Mouse (Mus musculus): ENCODE measurements around the gene Pofut2. TPM values are rescaled to one million over a fixed set of nuclear protein-coding genes. Genes with fewer than 3 reads are reported as not detected.

Gene Pofut2
- polyA plus RNA-seq, 1 experiment: 45.9 TPM

GRCm38 (mm10) chr10:77214586-77214985, 44.4 kb upstream of the Pofut2 start:
- Histone ChIP-seq H3K36me3 (ENCODE audit: control insufficient read depth, insufficient read depth, low read length) (no peaks in the 10 kb centered on the region), H3K4me1 (ENCODE audit: control insufficient read depth, insufficient read depth, low read length) (peaks cover 38% of the 10 kb centered on the region), H3K27me3 (replicated peaks; ENCODE audit: control insufficient read depth, insufficient read depth, low read length) (no peaks in the 10 kb centered on the region), H3K27ac (ENCODE audit: insufficient read depth, low read depth, low read length) (peak overlapping the region; percentile 77), H3K4me3 (ENCODE audit: insufficient read depth, low read depth, low read length) (no peak overlapping the region)
- 38% methylated on average over 8 of the region's 8 CpGs for WGBS
- peak; percentile 82 for DNase-seq
- no peak for TF ChIP-seq CTCF (conservative IDR thresholded peaks at IDR 0.05; ENCODE audit: insufficient read depth, insufficient read length, low read depth, low read length)
- no peak for TF ChIP-seq POLR2A (IDR thresholded peaks at IDR 0.05; ENCODE audit: low read depth, low read length)

GRCm38 (mm10) chr10:77215641-77216040, 43.4 kb upstream of the Pofut2 start:
- 67% methylated on average over 4 of the region's 4 CpGs for WGBS
- H3K36me3 ChIP-seq (ENCODE audit: control insufficient read depth, insufficient read depth, low read length): no peaks in the 10 kb centered on the region
- TF ChIP-seq CTCF (conservative IDR thresholded peaks at IDR 0.05; ENCODE audit: insufficient read depth, insufficient read length, low read depth, low read length): no peak
- no peak for TF ChIP-seq POLR2A (IDR thresholded peaks at IDR 0.05; ENCODE audit: low read depth, low read length)
- DNase-seq: no peak
- no peaks in the 10 kb centered on the region for H3K27me3 ChIP-seq (replicated peaks; ENCODE audit: control insufficient read depth, insufficient read depth, low read length)
- peaks cover 32% of the 10 kb centered on the region for H3K4me1 ChIP-seq (ENCODE audit: control insufficient read depth, insufficient read depth, low read length)
- peak overlapping the region; percentile 13; the same call in 1 of the 2 replicates for H3K27ac ChIP-seq (ENCODE audit: insufficient read depth, low read depth, low read length)
- H3K4me3 ChIP-seq (ENCODE audit: insufficient read depth, low read depth, low read length): no peak overlapping the region

GRCm38 (mm10) chr10:77216313-77216712, 42.7 kb upstream of the Pofut2 start:
- no peak for DNase-seq

GRCm38 (mm10) chr10:77217155-77217731, 41.8 kb upstream of the Pofut2 start:
- Histone ChIP-seq H3K4me1 (ENCODE audit: control insufficient read depth, insufficient read depth, low read length) (peaks cover 27% of the 10 kb centered on the region), H3K27ac (ENCODE audit: insufficient read depth, low read depth, low read length) (no peak overlapping the region), H3K4me3 (ENCODE audit: insufficient read depth, low read depth, low read length) (no peak overlapping the region), H3K27me3 (replicated peaks; ENCODE audit: control insufficient read depth, insufficient read depth, low read length) (no peaks in the 10 kb centered on the region), H3K36me3 (ENCODE audit: control insufficient read depth, insufficient read depth, low read length) (no peaks in the 10 kb centered on the region)
- WGBS: 51% methylated on average over 6 of the region's 6 CpGs
- DNase-seq: peak; percentile 43
- no peak for TF ChIP-seq POLR2A (IDR thresholded peaks at IDR 0.05; ENCODE audit: low read depth, low read length)
- TF ChIP-seq CTCF (conservative IDR thresholded peaks at IDR 0.05; ENCODE audit: insufficient read depth, insufficient read length, low read depth, low read length): no peak

More at GRCm38 (mm10) chr10:77216313-77216712, 42.7 kb upstream of the Pofut2 start:
- H3K27me3 ChIP-seq (replicated peaks; ENCODE audit: control insufficient read depth, insufficient read depth, low read length): no peaks in the 10 kb centered on the region
- WGBS: 77% methylated on average over 2 of the region's 2 CpGs
- H3K4me1 ChIP-seq (ENCODE audit: control insufficient read depth, insufficient read depth, low read length): peaks cover 32% of the 10 kb centered on the region
- no peak overlapping the region for H3K4me3 ChIP-seq (ENCODE audit: insufficient read depth, low read depth, low read length)
- no peaks in the 10 kb centered on the region for H3K36me3 ChIP-seq (ENCODE audit: control insufficient read depth, insufficient read depth, low read length)
- no peak overlapping the region for H3K27ac ChIP-seq (ENCODE audit: insufficient read depth, low read depth, low read length)
- TF ChIP-seq CTCF (conservative IDR thresholded peaks at IDR 0.05; ENCODE audit: insufficient read depth, insufficient read length, low read depth, low read length) (no peak), POLR2A (IDR thresholded peaks at IDR 0.05; ENCODE audit: low read depth, low read length) (no peak)

GRCm38 (mm10) chr10:77218059-77218458, 41.0 kb upstream of the Pofut2 start:
- no peak for DNase-seq
- peaks cover 24% of the 10 kb centered on the region for H3K4me1 ChIP-seq (ENCODE audit: control insufficient read depth, insufficient read depth, low read length)
- no peak overlapping the region for H3K4me3 ChIP-seq (ENCODE audit: insufficient read depth, low read depth, low read length)
- H3K27me3 ChIP-seq (replicated peaks; ENCODE audit: control insufficient read depth, insufficient read depth, low read length): no peaks in the 10 kb centered on the region
- 90% methylated on average over 4 of the region's 4 CpGs for WGBS
- TF ChIP-seq POLR2A (IDR thresholded peaks at IDR 0.05; ENCODE audit: low read depth, low read length) (no peak), CTCF (conservative IDR thresholded peaks at IDR 0.05; ENCODE audit: insufficient read depth, insufficient read length, low read depth, low read length) (no peak)
- H3K36me3 ChIP-seq (ENCODE audit: control insufficient read depth, insufficient read depth, low read length): no peaks in the 10 kb centered on the region
- H3K27ac ChIP-seq (ENCODE audit: insufficient read depth, low read depth, low read length): no peak overlapping the region

- TF ChIP-seq CTCF (conservative IDR thresholded peaks at IDR 0.05; ENCODE audit: insufficient read depth, insufficient read length, low read depth, low read length): no peak
- no peak for TF ChIP-seq POLR2A (IDR thresholded peaks at IDR 0.05; ENCODE audit: low read depth, low read length)
- Histone ChIP-seq H3K4me1 (ENCODE audit: control insufficient read depth, insufficient read depth, low read length) (peaks cover 19% of the 10 kb centered on the region), H3K4me3 (ENCODE audit: insufficient read depth, low read depth, low read length) (no peak overlapping the region), H3K27ac (ENCODE audit: insufficient read depth, low read depth, low read length) (no peak overlapping the region; the same call in 1 of the 2 replicates), H3K36me3 (ENCODE audit: control insufficient read depth, insufficient read depth, low read length) (no peaks in the 10 kb centered on the region), H3K27me3 (replicated peaks; ENCODE audit: control insufficient read depth, insufficient read depth, low read length) (no peaks in the 10 kb centered on the region)
- WGBS: 88% methylated on average over 12 of the region's 12 CpGs
- DNase-seq: no peak
These were observed 39.5 kb upstream of the Pofut2 start for GRCm38 (mm10) chr10:77219411-77220025.

- DNase-seq: peak; percentile 48
- Histone ChIP-seq H3K4me3 (ENCODE audit: insufficient read depth, low read depth, low read length) (no peak overlapping the region), H3K27ac (ENCODE audit: insufficient read depth, low read depth, low read length) (no peak overlapping the region), H3K36me3 (ENCODE audit: control insufficient read depth, insufficient read depth, low read length) (no peaks in the 10 kb centered on the region), H3K27me3 (replicated peaks; ENCODE audit: control insufficient read depth, insufficient read depth, low read length) (no peaks in the 10 kb centered on the region), H3K4me1 (ENCODE audit: control insufficient read depth, insufficient read depth, low read length) (peaks cover 14% of the 10 kb centered on the region)
- TF ChIP-seq POLR2A (IDR thresholded peaks at IDR 0.05; ENCODE audit: low read depth, low read length): no peak
- TF ChIP-seq CTCF (conservative IDR thresholded peaks at IDR 0.05; ENCODE audit: insufficient read depth, insufficient read length, low read depth, low read length): no peak
- WGBS: 7% methylated on average over 11 of the region's 11 CpGs
These were observed 37.9 kb upstream of the Pofut2 start for GRCm38 (mm10) chr10:77221108-77221507.

All from kidney, adult 2 months (tissue).